In the genomic region with DNA sequence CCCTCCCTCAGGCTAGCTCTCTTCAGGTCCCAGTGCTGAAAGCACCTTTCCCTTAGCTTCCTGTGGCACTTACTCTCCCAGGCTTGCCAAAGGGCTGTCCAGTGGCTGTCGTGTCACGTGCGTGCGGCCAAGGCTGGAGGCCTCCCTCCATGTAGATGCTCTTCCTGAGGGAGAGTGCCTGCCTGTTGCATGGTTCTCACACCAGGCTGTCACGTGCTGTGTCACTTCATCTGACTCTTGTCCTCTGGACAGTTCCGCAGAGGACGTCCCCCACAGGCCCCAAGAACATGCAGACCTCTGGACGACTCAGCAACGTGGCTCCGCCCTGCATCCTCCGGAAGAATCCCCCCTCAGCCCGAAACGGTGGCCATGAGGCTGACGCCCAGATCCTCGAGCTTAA, we compare ENCODE assay signal across 21 mouse cellular contexts. TPM values are rescaled to one million over a fixed set of nuclear protein-coding genes. Genes with fewer than 3 reads are reported as not detected.
DNase-seq lines count a peak whose midpoint lies in the region; ATAC-seq and TF ChIP-seq lines count a peak whose summit lies in the region.
"Had no signal": no experiment of that assay in that cellular context is flagged by ENCODE, and none has a peak within 500 bp of the region (broad histone marks: within the 10 kb centered on the region; RNA-seq: fewer than 3 reads in every experiment).

No protein-coding gene starts in this region.

- peaks cover 16% of the 10 kb centered on the region for H3K4me1 ChIP-seq in heart, embryonic 10.5 days
- no peaks in the 10 kb centered on the region for H3K4me1 ChIP-seq in heart, postnatal 0 days (ENCODE audit: control insufficient read depth, insufficient read depth)
- no peaks in the 10 kb centered on the region for H3K4me1 ChIP-seq in lung, embryonic 14.5 days (ENCODE audit: insufficient read depth)
- peaks cover 4% of the 10 kb centered on the region for H3K4me1 ChIP-seq in liver, embryonic 16.5 days (ENCODE audit: control insufficient read depth, low read depth, low read length)

- WGBS in heart, embryonic 10.5 days = 31% methylated on average over 15 of the region's 15 CpGs
- WGBS in heart, postnatal 0 days = 29% methylated on average over 15 of the region's 15 CpGs
- WGBS in lung, embryonic 14.5 days = 35% methylated on average over 15 of the region's 15 CpGs
- WGBS in liver, embryonic 16.5 days (ENCODE audit: insufficient replicate concordance) = 48% methylated on average over 15 of the region's 15 CpGs

- no peak overlapping the region for H3K4me2 ChIP-seq in heart, postnatal 0 days (ENCODE audit: low read depth, low read length)
- H3K4me2 ChIP-seq in lung, embryonic 14.5 days = no peak overlapping the region
- H3K4me2 ChIP-seq in liver, embryonic 16.5 days (ENCODE audit: low read depth, low read length) = no peak overlapping the region
- H3K4me2 ChIP-seq: forebrain, embryonic 12.5 days; hindbrain, embryonic 15.5 days; lung, embryonic 15.5 days had no signal

- H3K27me3 ChIP-seq in heart, embryonic 10.5 days (ENCODE audit: insufficient read depth, poor library complexity, severe bottlenecking) = peaks cover 5% of the 10 kb centered on the region; the same call in 1 of the 2 replicates
- H3K27me3 ChIP-seq in heart, postnatal 0 days (ENCODE audit: control insufficient read depth, insufficient read depth, low read length) = no peaks in the 10 kb centered on the region
- no peaks in the 10 kb centered on the region for H3K27me3 ChIP-seq in lung, embryonic 14.5 days (ENCODE audit: insufficient read depth, low read length)
- H3K27me3 ChIP-seq in liver, embryonic 16.5 days (ENCODE audit: control insufficient read depth, insufficient read depth, low read depth, low read length) = no peaks in the 10 kb centered on the region
- H3K27me3 ChIP-seq: forebrain, embryonic 12.5 days; hindbrain, embryonic 15.5 days; lung, embryonic 15.5 days had no signal

- H3K27ac ChIP-seq in heart, embryonic 10.5 days = 0 out of 2 replicates have a peak overlapping the region, but pooled peaks have one; percentile 32
- no peak overlapping the region for H3K27ac ChIP-seq in heart, postnatal 0 days (ENCODE audit: low read depth)
- H3K27ac ChIP-seq in lung, embryonic 14.5 days (ENCODE audit: low read depth) = no peak overlapping the region
- no peak overlapping the region for H3K27ac ChIP-seq in liver, embryonic 16.5 days (ENCODE audit: low read length)
- H3K27ac ChIP-seq: forebrain, embryonic 12.5 days; hindbrain, embryonic 15.5 days; lung, embryonic 15.5 days had no signal

- H3K36me3 ChIP-seq in heart, embryonic 10.5 days = 0 out of 2 replicates have a peak, but pooled peaks cover 2% of the 10 kb centered on the region
- no peaks in the 10 kb centered on the region; the same call in 1 of the 2 replicates for H3K36me3 ChIP-seq in heart, postnatal 0 days (replicated peaks; ENCODE audit: control insufficient read depth, insufficient read depth, low read length)
- H3K36me3 ChIP-seq in lung, embryonic 14.5 days (ENCODE audit: insufficient read depth) = 0 out of 2 replicates have a peak, but pooled peaks cover 4% of the 10 kb centered on the region
- H3K36me3 ChIP-seq in liver, embryonic 16.5 days (ENCODE audit: control insufficient read depth, insufficient read depth) = no peaks in the 10 kb centered on the region
- H3K36me3 ChIP-seq: lung, embryonic 15.5 days had no signal

- H3K4me3 ChIP-seq in heart, embryonic 10.5 days = peak overlapping the region; percentile 18; the same call in 1 of the 2 replicates
- H3K4me3 ChIP-seq in heart, postnatal 0 days (ENCODE audit: low read depth, low read length) = no peak overlapping the region
- no peak overlapping the region for H3K4me3 ChIP-seq in lung, embryonic 14.5 days (ENCODE audit: low read depth, low read length)
- no peak overlapping the region for H3K4me3 ChIP-seq in liver, embryonic 16.5 days (ENCODE audit: low read depth, low read length)
- H3K4me3 ChIP-seq: forebrain, embryonic 12.5 days; hindbrain, embryonic 15.5 days; lung, embryonic 15.5 days had no signal

- no peak for TF ChIP-seq EP300 in heart, postnatal 0 days (IDR thresholded peaks at IDR 0.05; ENCODE audit: low read depth)

- no peak for DNase-seq in heart, embryonic 10.5 days (ENCODE audit: low spot score)
- no peak for DNase-seq in heart, adult 18-20 months
- DNase-seq in heart, postnatal 0 days (ENCODE audit: low spot score) = no peak
- no peak for DNase-seq in heart, postnatal 36 days
- DNase-seq in lung, embryonic 14.5 days = no peak
- DNase-seq in lung, postnatal 4 days = no peak
- DNase-seq: adrenal gland, postnatal 36 days; cerebellum, adult 18-20 months; forebrain, postnatal 0 days; kidney, adult 18-20 months; midbrain, embryonic 14.5 days; thymus, adult 2 months; thymus, postnatal 36 days had no signal

- H3K9ac ChIP-seq in heart, postnatal 0 days (replicated peaks; ENCODE audit: low read depth, low read length) = no peak overlapping the region
- no peak overlapping the region for H3K9ac ChIP-seq in lung, embryonic 14.5 days
- no peak overlapping the region for H3K9ac ChIP-seq in liver, embryonic 16.5 days (ENCODE audit: low read depth, low read length)
- H3K9ac ChIP-seq: forebrain, embryonic 12.5 days; forebrain, postnatal 0 days; hindbrain, embryonic 15.5 days; lung, embryonic 15.5 days had no signal

- H3K9me3 ChIP-seq in heart, embryonic 10.5 days = no peaks in the 10 kb centered on the region
- no peaks in the 10 kb centered on the region for H3K9me3 ChIP-seq in heart, postnatal 0 days (replicated peaks; ENCODE audit: control insufficient read depth, low read length)
- no peaks in the 10 kb centered on the region for H3K9me3 ChIP-seq in lung, embryonic 14.5 days (ENCODE audit: low read depth, low read length)
- H3K9me3 ChIP-seq in liver, embryonic 16.5 days (replicated peaks; ENCODE audit: control insufficient read depth, low read length) = no peaks in the 10 kb centered on the region
- H3K9me3 ChIP-seq: forebrain, embryonic 12.5 days; hindbrain, embryonic 15.5 days; lung, embryonic 15.5 days had no signal

- intact Hi-C loops in heart, postnatal 36 days (cut with DNase I) = no loop called here

- ATAC-seq in heart, postnatal 0 days (ENCODE audit: insufficient read depth, low read depth) = peak; percentile 21; the same call in 1 of the 2 replicates
- ATAC-seq in lung, embryonic 14.5 days (ENCODE audit: insufficient read depth) = peak; percentile 12; the same call in 1 of the 2 replicates
- 0 out of 2 replicates have a peak, but pooled peaks have one; percentile 5 for ATAC-seq in liver, embryonic 16.5 days (ENCODE audit: low read depth)
- ATAC-seq: CD4-positive, CD25-positive, alpha-beta regulatory T cell, adult 4 months had no signal

- no peak for TF ChIP-seq CTCF in heart, postnatal 0 days (IDR thresholded peaks at IDR 0.05; ENCODE audit: low read depth)
- no peak for TF ChIP-seq CTCF in lung, embryonic 14.5 days (IDR thresholded peaks at IDR 0.05; ENCODE audit: low read depth)

RNA-seq across cellular contexts. Expression of gene Tmem214, which starts 3.5 kb away (rescaled TPM):
- 86.3 and 87.4 TPM in 2 replicates for polyA plus RNA-seq in heart, embryonic 10.5 days (2016; fragmentation: Nextera tagmentation; extraction: Ambion mirVana)
- 10 to 100 TPM; 34.4 to 38.6 TPM for total RNA-seq in heart, adult 18-20 months (2021)
- total RNA-seq in heart, postnatal 0 days (2014; rRNA removed; ENCODE audit: low replicate concordance) = 58.8 and 70.6 TPM in 2 replicates
- polyA plus RNA-seq in heart, postnatal 0 days (2015; fragmentation: Nextera tagmentation; extraction: Ambion mirVana) = 48.0 and 49.6 TPM in 2 replicates
- 10 to 100 TPM; 37.7 to 40.2 TPM for total RNA-seq in heart, postnatal 36 days (2021)
- 72.3 and 72.5 TPM in 2 replicates for polyA plus RNA-seq in lung, embryonic 14.5 days (2014; fragmentation: Nextera tagmentation; extraction: Ambion mirVana)
- polyA plus RNA-seq in liver, embryonic 16.5 days (2015; fragmentation: Nextera tagmentation; extraction: Ambion mirVana) = 40.1 and 41.7 TPM in 2 replicates

RNA-seq across cellular contexts. Expression of gene Agbl5, which starts 24.2 kb away (rescaled TPM):
- 12.3 and 17.4 TPM in 2 replicates for polyA plus RNA-seq in heart, embryonic 10.5 days (2016; fragmentation: Nextera tagmentation; extraction: Ambion mirVana)
- 1 to 10 TPM; 7.2 to 7.3 TPM for total RNA-seq in heart, adult 18-20 months (2021)
- total RNA-seq in heart, postnatal 0 days (2014; rRNA removed; ENCODE audit: low replicate concordance) = 18.1 and 28.2 TPM in 2 replicates
- polyA plus RNA-seq in heart, postnatal 0 days (2015; fragmentation: Nextera tagmentation; extraction: Ambion mirVana) = 4.2 and 4.9 TPM in 2 replicates
- 1 to 10 TPM; 4.1 to 7.1 TPM for total RNA-seq in heart, postnatal 36 days (2021)
- polyA plus RNA-seq in lung, embryonic 14.5 days (2014; fragmentation: Nextera tagmentation; extraction: Ambion mirVana) = 25.2 and 26.0 TPM in 2 replicates
- 5.7 and 6.1 TPM in 2 replicates for polyA plus RNA-seq in liver, embryonic 16.5 days (2015; fragmentation: Nextera tagmentation; extraction: Ambion mirVana)

RNA-seq across cellular contexts. Expression of gene Ost4, which starts 43.3 kb away (rescaled TPM):
- polyA plus RNA-seq in heart, embryonic 10.5 days (2016; fragmentation: Nextera tagmentation; extraction: Ambion mirVana) = 432 and 455 TPM in 2 replicates
- 100 to 1,000 TPM; 146 to 159 TPM for total RNA-seq in heart, adult 18-20 months (2021)
- total RNA-seq in heart, postnatal 0 days (2014; rRNA removed; ENCODE audit: low replicate concordance) = 201 and 280 TPM in 2 replicates
- polyA plus RNA-seq in heart, postnatal 0 days (2015; fragmentation: Nextera tagmentation; extraction: Ambion mirVana) = 334 and 356 TPM in 2 replicates
- total RNA-seq in heart, postnatal 36 days (2021) = 100 to 1,000 TPM; 143 to 152 TPM
- 472 and 477 TPM in 2 replicates for polyA plus RNA-seq in lung, embryonic 14.5 days (2014; fragmentation: Nextera tagmentation; extraction: Ambion mirVana)
- polyA plus RNA-seq in liver, embryonic 16.5 days (2015; fragmentation: Nextera tagmentation; extraction: Ambion mirVana) = 311 and 346 TPM in 2 replicates

RNA-seq across cellular contexts. Expression of gene Emilin1, which starts 48.9 kb away (rescaled TPM):
- polyA plus RNA-seq in heart, embryonic 10.5 days (2016; fragmentation: Nextera tagmentation; extraction: Ambion mirVana) = 166 and 172 TPM in 2 replicates
- 10 to 100 TPM; 14.2 to 16.9 TPM for total RNA-seq in heart, adult 18-20 months (2021)
- 63.5 and 64.5 TPM in 2 replicates for total RNA-seq in heart, postnatal 0 days (2014; rRNA removed; ENCODE audit: low replicate concordance)
- polyA plus RNA-seq in heart, postnatal 0 days (2015; fragmentation: Nextera tagmentation; extraction: Ambion mirVana) = 68.3 and 70.4 TPM in 2 replicates
- total RNA-seq in heart, postnatal 36 days (2021) = 10 to 100 TPM; 22.0 to 23.7 TPM
- 162 and 185 TPM in 2 replicates for polyA plus RNA-seq in lung, embryonic 14.5 days (2014; fragmentation: Nextera tagmentation; extraction: Ambion mirVana)
- 37.2 and 39.1 TPM in 2 replicates for polyA plus RNA-seq in liver, embryonic 16.5 days (2015; fragmentation: Nextera tagmentation; extraction: Ambion mirVana)

RNA-seq across cellular contexts. Expression of gene Mapre3, which starts 49.9 kb away (rescaled TPM):
- 16.3 and 16.6 TPM in 2 replicates for polyA plus RNA-seq in heart, embryonic 10.5 days (2016; fragmentation: Nextera tagmentation; extraction: Ambion mirVana)
- total RNA-seq in heart, adult 18-20 months (2021) = 10 to 100 TPM; 37.0 to 42.8 TPM
- total RNA-seq in heart, postnatal 0 days (2014; rRNA removed; ENCODE audit: low replicate concordance) = 5.3 and 11.9 TPM in 2 replicates
- polyA plus RNA-seq in heart, postnatal 0 days (2015; fragmentation: Nextera tagmentation; extraction: Ambion mirVana) = 15.8 TPM in 2 replicates
- 10 to 100 TPM; 34.0 to 39.6 TPM for total RNA-seq in heart, postnatal 36 days (2021)
- 17.9 and 18.2 TPM in 2 replicates for polyA plus RNA-seq in lung, embryonic 14.5 days (2014; fragmentation: Nextera tagmentation; extraction: Ambion mirVana)
- 2.0 and 3.3 TPM in 2 replicates for polyA plus RNA-seq in liver, embryonic 16.5 days (2015; fragmentation: Nextera tagmentation; extraction: Ambion mirVana)
- total RNA-seq: common myeloid progenitor, adult 5-6 weeks; granulocyte monocyte progenitor cell, adult 5-6 weeks; monocyte, adult 5-6 weeks had no signal
